Mouse (Mus musculus) MEL (cell line): ENCODE results near the gene Trnau1ap.

ENCODE experiments used
- CTCF ChIP-seq, 3 experiments: IDR thresholded peaks in 2 of 3; conservative IDR thresholded peaks in 1 of 3; 2 replicates each; pipeline ENCODE4 v1.5.1; 2011 to 2012; ENCODE audit warnings: low read length in 3 of 3, low read depth in 2 of 3, mild to moderate bottlenecking in 2 of 3, improper control_type of control experiment in 1 of 3, inconsistent platforms in 1 of 3, mixed read lengths in 1 of 3, moderate library complexity in 1 of 3; ENCODE audit not compliant: control insufficient read depth in 1 of 3, insufficient read depth in 1 of 3, poor library complexity in 1 of 3, severe bottlenecking in 1 of 3
- E2F4 ChIP-seq: IDR thresholded peaks from 2 replicates; pipeline ENCODE4 v1.6.1; 2011; ENCODE audit warnings: low read depth, low read length, improper control_type of control experiment, borderline replicate concordance
- EP300 ChIP-seq, 2 experiments: IDR thresholded peaks; 2 replicates each; pipeline ENCODE4 v1.6.1; 2011; ENCODE audit warnings: improper control_type of control experiment in 2 of 2, low read length in 2 of 2, low read depth in 1 of 2, mild to moderate bottlenecking in 1 of 2
- MYC ChIP-seq: IDR thresholded peaks from 2 replicates; pipeline ENCODE4 v1.6.1; 2011; ENCODE audit warnings: low read depth, mild to moderate bottlenecking, low read length, improper control_type of control experiment, moderate library complexity
- POLR2AphosphoS5 ChIP-seq: IDR thresholded peaks from 2 replicates; pipeline ENCODE4 v1.6.1; 2012; ENCODE audit warnings: low read depth, borderline replicate concordance, mild to moderate bottlenecking, inconsistent platforms, low read length, moderate library complexity, mixed read lengths
- RAD21 ChIP-seq: IDR thresholded peaks from 2 replicates; pipeline ENCODE4 v1.6.1; 2011; ENCODE audit warnings: mild to moderate bottlenecking, low read depth, low read length, improper control_type of control experiment
- TAL1 ChIP-seq: IDR thresholded peaks from 2 replicates; pipeline ENCODE4 v1.6.1; 2012; ENCODE audit warnings: mild to moderate bottlenecking, inconsistent platforms, low read length, moderate library complexity, mixed read lengths
- ZKSCAN1 ChIP-seq: IDR thresholded peaks from 2 replicates; pipeline ENCODE4 v1.6.1; 2012; ENCODE audit warnings: low read depth, mild to moderate bottlenecking, inconsistent platforms, low read length, improper control_type of control experiment, moderate library complexity

DNA sequence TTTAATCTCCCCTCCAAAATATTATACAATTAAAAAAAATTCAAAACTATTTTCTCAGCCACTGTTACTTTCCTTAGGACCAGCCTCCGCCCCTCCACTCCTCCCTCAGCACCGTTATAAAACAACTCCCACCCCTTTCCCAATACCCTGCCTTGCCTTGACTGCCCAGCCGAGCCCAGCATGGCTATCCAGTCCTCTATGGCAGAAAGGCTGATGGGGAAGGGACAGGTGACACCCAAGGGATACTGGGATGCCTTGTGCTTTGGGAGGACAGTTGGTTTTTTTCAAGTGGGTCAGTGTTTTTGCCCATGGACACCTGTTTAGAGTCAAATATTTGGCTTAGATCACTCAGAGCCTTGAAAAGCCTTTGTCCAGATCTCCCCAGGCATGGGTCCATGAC lies 2.6 kb upstream of the Trnau1ap start:
- no peak for TF ChIP-seq TAL1
- TF ChIP-seq CTCF (IDR thresholded peaks at IDR 0.05 in 2 of 3, conservative IDR thresholded peaks at IDR 0.05 in 1 of 3; ENCODE audit: control insufficient read depth in 1 of 3, insufficient read depth in 1 of 3, low read depth in 2 of 3, low read length in 3 of 3, poor library complexity in 1 of 3, severe bottlenecking in 1 of 3): no peak
- no peak for TF ChIP-seq RAD21
- no peak for TF ChIP-seq E2F4
- no peak for TF ChIP-seq EP300 (IDR thresholded peaks at IDR 0.05; ENCODE audit: low read depth in 1 of 2, low read length in 2 of 2)
- no peak for TF ChIP-seq MYC
- TF ChIP-seq ZKSCAN1: no peak
- no peak for TF ChIP-seq POLR2AphosphoS5
